Mouse (Mus musculus) MEL (cell line): Measurements from ENCODE around the gene Gak. TPM values are rescaled to one million over a fixed set of nuclear protein-coding genes. Genes with fewer than 3 reads are reported as not detected.
A peak's percentile ranks its signal among the peaks of the same experiment; 100 is the strongest.

Experiments
- DNase-seq: peaks from one replicate; pipeline ENCODE4 v3.0.0; 2011; ENCODE audit warnings: low read depth, low spot score
- H3K27ac ChIP-seq: 2 replicates; pipeline ENCODE4 v1.5.1; 2012; ENCODE audit warnings: low read depth, mild to moderate bottlenecking, control low read depth, low read length, moderate library complexity; ENCODE audit not compliant: control insufficient read depth
- H3K27me3 ChIP-seq, 2 experiments: fragments of 150-350 bp in 1 of 2; sonication (generic) in 1 of 2; 2 replicates each; pipeline ENCODE4 v1.6.1; 2012; ENCODE audit warnings: low read length in 2 of 2, mild to moderate bottlenecking in 2 of 2, improper control_type of control experiment in 1 of 2, moderate library complexity in 1 of 2; ENCODE audit not compliant: insufficient read depth in 2 of 2, control insufficient read depth in 1 of 2
- H3K36me3 ChIP-seq, 2 experiments: 2 replicates each; pipeline ENCODE4 v1.6.1; 2012 to 2014; ENCODE audit warnings: low read length in 2 of 2, improper control_type of control experiment in 1 of 2, inconsistent platforms in 1 of 2, mild to moderate bottlenecking in 1 of 2; ENCODE audit not compliant: insufficient read depth in 2 of 2, control insufficient read depth in 1 of 2
- H3K4me1 ChIP-seq, 2 experiments: fragments of 150-350 bp in 1 of 2; sonication (generic) in 1 of 2; 2 replicates each; pipeline ENCODE4 v1.6.1; 2012; ENCODE audit warnings: low read length in 2 of 2, improper control_type of control experiment in 1 of 2, mild to moderate bottlenecking in 1 of 2; ENCODE audit not compliant: insufficient read depth in 2 of 2, control insufficient read depth in 1 of 2
- H3K4me3 ChIP-seq, 2 experiments: fragments of 150-350 bp in 1 of 2; sonication (generic) in 1 of 2; 2 replicates each; pipeline ENCODE4 v1.5.1; 2012; ENCODE audit warnings: low read depth in 2 of 2, low read length in 2 of 2, mild to moderate bottlenecking in 2 of 2, moderate library complexity in 2 of 2, control low read depth in 1 of 2, improper control_type of control experiment in 1 of 2; ENCODE audit not compliant: control insufficient read depth in 1 of 2, insufficient read depth in 1 of 2
- H3K79me2 ChIP-seq: 2 replicates; pipeline ENCODE4 v1.6.1; 2012; ENCODE audit warnings: mild to moderate bottlenecking, low read length, moderate library complexity; ENCODE audit not compliant: control insufficient read depth, poor library complexity, insufficient read depth
- H3K9ac ChIP-seq: 2 replicates; pipeline ENCODE4 v1.6.1; 2012; ENCODE audit warnings: low read depth, mild to moderate bottlenecking, control low read depth, low read length, moderate library complexity; ENCODE audit not compliant: control insufficient read depth, poor library complexity, severe bottlenecking
- H3K9me3 ChIP-seq: fragments of 150-350 bp; sonication (generic); replicated peaks from 2 replicates; pipeline ENCODE4 v1.6.1; 2012; ENCODE audit warnings: mild to moderate bottlenecking, low read length, improper control_type of control experiment, moderate library complexity; ENCODE audit not compliant: insufficient read depth
- CHD1 ChIP-seq: IDR thresholded peaks from 2 replicates; pipeline ENCODE4 v1.6.1; 2012; ENCODE audit warnings: low read depth, mild to moderate bottlenecking, inconsistent platforms, low read length, improper control_type of control experiment
- E2F4 ChIP-seq: IDR thresholded peaks from 2 replicates; pipeline ENCODE4 v1.6.1; 2011; ENCODE audit warnings: low read depth, low read length, improper control_type of control experiment, borderline replicate concordance
- ELF1 ChIP-seq: IDR thresholded peaks from 2 replicates; pipeline ENCODE4 v1.6.1; 2014; ENCODE audit warnings: low read depth, mild to moderate bottlenecking, inconsistent platforms, low read length, improper control_type of control experiment, moderate library complexity
- EP300 ChIP-seq, 2 experiments: IDR thresholded peaks; 2 replicates each; pipeline ENCODE4 v1.6.1; 2011; ENCODE audit warnings: improper control_type of control experiment in 2 of 2, low read length in 2 of 2, low read depth in 1 of 2, mild to moderate bottlenecking in 1 of 2
- ETS1 ChIP-seq: IDR thresholded peaks from 2 replicates; pipeline ENCODE4 v1.6.1; 2012; ENCODE audit warnings: low read depth, mild to moderate bottlenecking, inconsistent platforms, low read length, improper control_type of control experiment, moderate library complexity
- GATA1 ChIP-seq: IDR thresholded peaks from 2 replicates; pipeline ENCODE4 v1.6.1; 2011; ENCODE audit warnings: low read depth, low read length, improper control_type of control experiment
- HCFC1 ChIP-seq: IDR thresholded peaks from 2 replicates; pipeline ENCODE4 v1.6.1; 2012; ENCODE audit warnings: low read depth, mild to moderate bottlenecking, inconsistent platforms, low read length, improper control_type of control experiment, moderate library complexity
- MAFK ChIP-seq: IDR thresholded peaks from 2 replicates; pipeline ENCODE4 v1.6.1; 2011; ENCODE audit warnings: low read depth, mild to moderate bottlenecking, low read length, improper control_type of control experiment, borderline replicate concordance
- MAX ChIP-seq: IDR thresholded peaks from 2 replicates; pipeline ENCODE4 v1.6.1; 2011; ENCODE audit warnings: low read length, improper control_type of control experiment
- MAZ ChIP-seq: IDR thresholded peaks from 2 replicates; pipeline ENCODE4 v1.6.1; 2012; ENCODE audit warnings: low read depth, mild to moderate bottlenecking, inconsistent platforms, low read length, improper control_type of control experiment
- MEF2A ChIP-seq: IDR thresholded peaks from 2 replicates; pipeline ENCODE4 v1.6.1; 2014; ENCODE audit warnings: low read depth, mild to moderate bottlenecking, inconsistent platforms, low read length, improper control_type of control experiment; ENCODE audit not compliant: poor library complexity, insufficient replicate concordance, severe bottlenecking; ENCODE audit errors: extremely low read depth
- MXI1 ChIP-seq: IDR thresholded peaks from 2 replicates; pipeline ENCODE4 v1.6.1; 2011; ENCODE audit warnings: mild to moderate bottlenecking, low read depth, low read length, improper control_type of control experiment
- MYC ChIP-seq: IDR thresholded peaks from 2 replicates; pipeline ENCODE4 v1.6.1; 2011; ENCODE audit warnings: low read depth, mild to moderate bottlenecking, low read length, improper control_type of control experiment, moderate library complexity
- NELFE ChIP-seq: IDR thresholded peaks from 2 replicates; pipeline ENCODE4 v1.6.1; 2011; ENCODE audit warnings: low read depth, low read length, improper control_type of control experiment
- RCOR1 ChIP-seq: IDR thresholded peaks from 2 replicates; pipeline ENCODE4 v1.6.1; 2012; ENCODE audit warnings: low read depth, mild to moderate bottlenecking, inconsistent platforms, low read length, improper control_type of control experiment
- SIN3A ChIP-seq: IDR thresholded peaks from 2 replicates; pipeline ENCODE4 v1.6.1; 2012; ENCODE audit warnings: low read length, improper control_type of control experiment, inconsistent platforms
- SMC3 ChIP-seq: IDR thresholded peaks from 2 replicates; pipeline ENCODE4 v1.6.1; 2011; ENCODE audit warnings: low read depth, low read length, improper control_type of control experiment
- TAL1 ChIP-seq: IDR thresholded peaks from 2 replicates; pipeline ENCODE4 v1.6.1; 2012; ENCODE audit warnings: mild to moderate bottlenecking, inconsistent platforms, low read length, moderate library complexity, mixed read lengths
- TCF12 ChIP-seq: IDR thresholded peaks from 2 replicates; pipeline ENCODE4 v1.6.1; 2014; ENCODE audit warnings: low read depth, mild to moderate bottlenecking, inconsistent platforms, low read length, improper control_type of control experiment, moderate library complexity
- ZKSCAN1 ChIP-seq: IDR thresholded peaks from 2 replicates; pipeline ENCODE4 v1.6.1; 2012; ENCODE audit warnings: low read depth, mild to moderate bottlenecking, inconsistent platforms, low read length, improper control_type of control experiment, moderate library complexity
- ZMIZ1 ChIP-seq: IDR thresholded peaks from 2 replicates; pipeline ENCODE4 v1.6.1; 2012; ENCODE audit warnings: low read depth, mild to moderate bottlenecking, inconsistent platforms, low read length, improper control_type of control experiment, moderate library complexity
- ZNF384 ChIP-seq: IDR thresholded peaks from 2 replicates; pipeline ENCODE4 v1.6.1; 2012; ENCODE audit warnings: low read depth, mild to moderate bottlenecking, inconsistent platforms, low read length, improper control_type of control experiment
- polyA plus RNA-seq, 2 experiments: library from polyadenylated mRNA; stranded (reverse) in 1 of 2; unstranded in 1 of 2; fragments of >175 nt in 1 of 2; fragments of >200 nt in 1 of 2; gene quantifications; 2 replicates each; pipeline versions ENCODE4 v1.2.1 to v1.2.4; 2012; ENCODE audit warnings: low replicate concordance in 2 of 2, low read depth in 1 of 2; ENCODE audit not compliant: insufficient read length in 2 of 2, insufficient read depth in 1 of 2, missing spikeins in 1 of 2
- total RNA-seq: library from RNA; depleted of rRNA; stranded (reverse); fragments of 300-350 nt; gene quantifications from 2 replicates; pipeline ENCODE4 v1.2.3, GENCODE M21; 2012

Gak gene
- total and polyA plus RNA-seq, 3 experiments = 48.5 to 76.4 TPM; not detected in 1

DNA sequence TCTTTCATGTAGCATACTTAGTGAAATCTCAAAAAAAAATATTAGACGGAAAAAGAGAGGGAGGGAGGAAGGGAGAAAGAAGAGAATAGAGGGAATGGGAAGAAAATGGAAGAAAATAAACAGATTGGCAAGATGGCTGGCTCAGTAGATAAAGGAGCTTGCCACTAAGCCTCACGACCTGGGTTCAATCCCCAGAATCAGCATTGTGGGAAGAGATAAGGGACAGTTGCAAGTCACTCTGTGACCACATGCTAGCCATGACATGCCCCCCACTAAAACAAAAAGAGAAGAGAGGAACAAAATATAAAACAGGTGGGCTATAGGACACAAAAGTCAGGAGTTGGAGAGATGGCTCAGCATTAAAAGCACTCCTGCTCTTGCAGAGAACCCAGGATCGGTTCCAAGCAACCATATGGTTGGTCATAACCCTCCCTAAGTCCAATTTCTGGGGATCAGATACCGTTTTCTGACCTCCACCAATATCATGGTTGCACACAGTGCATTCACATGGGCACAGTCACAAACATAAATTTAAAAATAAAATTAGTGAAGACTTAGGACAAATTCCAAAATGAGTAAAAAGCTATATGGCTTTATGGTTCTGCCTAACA is 3.4 kb downstream of the Gak start:
- H3K9ac ChIP-seq = no peak overlapping the region
- H3K79me2 ChIP-seq = peaks cover 45% of the 10 kb centered on the region
- H3K9me3 ChIP-seq = no peaks in the 10 kb centered on the region
- H3K4me3 ChIP-seq = no peak overlapping the region
- H3K36me3 ChIP-seq = peaks cover 22 to 37% of the 10 kb centered on the region in 2 experiments
- H3K27ac ChIP-seq = peak overlapping the region; percentile 42
- TF ChIP-seq TAL1 (peak; percentile 66), MAZ (peak; percentile 31; the same call in 1 of the 2 replicates), CHD1 (0 out of 2 replicates have a peak, but pooled peaks have one; percentile 34), SIN3A (peak; percentile 66; the same call in 1 of the 2 replicates), MAX (no peak), GATA1 (peak; percentile 89), ELF1 (no peak), MEF2A (no peak), ZKSCAN1 (no peak), MYC (peak; percentile 68), ZNF384 (no peak), EP300 (IDR thresholded peaks at IDR 0.05; ENCODE audit: low read depth in 1 of 2, low read length in 2 of 2) (peak; percentile 76 to 77), RCOR1 (peak; percentile 75), ETS1 (peak; percentile 73), E2F4 (no peak), MAFK (no peak), MXI1 (peak; percentile 67), NELFE (no peak), HCFC1 (0 out of 2 replicates have a peak, but pooled peaks have one; percentile 18), SMC3 (no peak), ZMIZ1 (no peak), TCF12 (peak; percentile 77)
- DNase-seq = peak; percentile 68
- no peaks in the 10 kb centered on the region for H3K27me3 ChIP-seq
- H3K4me1 ChIP-seq = peaks cover 17 to 19% of the 10 kb centered on the region in 2 experiments
